Mouse (Mus musculus) gastrocnemius, postnatal 25 days (tissue): ENCODE results near the gene Zfp740. TPM values are rescaled to one million over a fixed set of nuclear protein-coding genes. Genes with fewer than 3 reads are reported as not detected.
"Not testable (repeated sequence)": the region's sequence is repeated elsewhere in the genome, so short reads cannot be mapped to it uniquely, and the experiment has no call there.

Source experiments
- DNase-seq: peaks from one replicate; pipeline ENCODE4 v3.0.0; 2022
- long read RNA-seq, 2 experiments: library from polyadenylated mRNA; stranded (forward); transcript quantifications; one replicate each; pipeline ENCODE4 v2.0.0; 2021
- total RNA-seq, 2 experiments: library from RNA; stranded (reverse); gene quantifications; 1 replicate in 1 of 2; 2 replicates in 1 of 2; pipeline ENCODE4 v1.2.3; 2021

The Zfp740 gene
- 10 to 100 TPM; 25.5 to 25.6 TPM for total RNA-seq
- long read RNA-seq, experiment 1, partial matches to known transcripts: 0 of 5 reads
- long read RNA-seq, experiment 1, other reads (novel, unspliced or antisense): 5 of 5 reads
- long read RNA-seq, experiment 2, full-length matches to known transcripts: 1 of 20 reads
- long read RNA-seq, experiment 2, partial matches to known transcripts: 1 of 20 reads
- long read RNA-seq, experiment 2, other reads (novel, unspliced or antisense): 18 of 20 reads

- peak; percentile 99 for DNase-seq
Observed at GRCm38 (mm10) chr15:102202971-102203834, at the start of gene Zfp740. Gene Zfp740 (plus strand): TSS chr15:102203249.

- not testable (repeated sequence) for DNase-seq
Observed at GRCm38 (mm10) chr15:102155006-102155405, 48.0 kb upstream of the Zfp740 start.

GRCm38 (mm10) chr15:102156836-102157235 is 46.2 kb upstream of the Zfp740 start:
- no peak for DNase-seq

- DNase-seq: no peak
Observed at GRCm38 (mm10) chr15:102160415-102161060, 42.5 kb upstream of the Zfp740 start.

- DNase-seq: no peak
Observed at GRCm38 (mm10) chr15:102163900-102164693, 39.0 kb upstream of the Zfp740 start.

- no peak for DNase-seq
Observed at GRCm38 (mm10) chr15:102165468-102166100, 37.5 kb upstream of the Zfp740 start.

GRCm38 (mm10) chr15:102167620-102168021 is 35.4 kb upstream of the Zfp740 start:
- no peak for DNase-seq

GRCm38 (mm10) chr15:102169064-102169463 is 34.0 kb upstream of the Zfp740 start:
- DNase-seq: no peak

- no peak for DNase-seq
Observed at GRCm38 (mm10) chr15:102173581-102173980, 29.5 kb upstream of the Zfp740 start.

GRCm38 (mm10) chr15:102175736-102176319 is 27.2 kb upstream of the Zfp740 start:
- DNase-seq: no peak

- no peak for DNase-seq
Observed at GRCm38 (mm10) chr15:102176571-102177316, 26.3 kb upstream of the Zfp740 start.

- DNase-seq: no peak
Observed at GRCm38 (mm10) chr15:102177417-102177816, 25.6 kb upstream of the Zfp740 start.

GRCm38 (mm10) chr15:102178279-102178678 is 24.8 kb upstream of the Zfp740 start:
- peak; percentile 53 for DNase-seq

GRCm38 (mm10) chr15:102179106-102179505 is 23.9 kb upstream of the Zfp740 start:
- no peak for DNase-seq

GRCm38 (mm10) chr15:102179924-102180323 is 23.1 kb upstream of the Zfp740 start:
- no peak for DNase-seq

- DNase-seq: no peak
Observed at GRCm38 (mm10) chr15:102183076-102183475, 20.0 kb upstream of the Zfp740 start.

- no peak for DNase-seq
Observed at GRCm38 (mm10) chr15:102186239-102186638, 16.8 kb upstream of the Zfp740 start.

GRCm38 (mm10) chr15:102188096-102188495 is 15.0 kb upstream of the Zfp740 start:
- peak; percentile 29 for DNase-seq

GRCm38 (mm10) chr15:102188883-102189282 is 14.2 kb upstream of the Zfp740 start:
- no peak for DNase-seq

- no peak for DNase-seq
Observed at GRCm38 (mm10) chr15:102191699-102192098, 11.3 kb upstream of the Zfp740 start.
